Mouse (Mus musculus): Measurements from ENCODE around the gene Hunk.

GRCm38 (mm10) chr16:90400314-90400713 is 14.5 kb downstream of the Hunk start:
- TF ChIP-seq CTCF (IDR thresholded peaks at IDR 0.05; ENCODE audit: extremely low read depth, insufficient read length, insufficient replicate concordance, low read depth, low read length) (no peak), POLR2A (IDR thresholded peaks at IDR 0.05; ENCODE audit: low read depth, low read length) (no peak)

Data from small intestine, adult 2 months (tissue).